Mouse (Mus musculus) liver, postnatal 0 days (tissue): ENCODE data around the gene Ugt1a7c. TPM values are rescaled to one million over a fixed set of nuclear protein-coding genes. Genes with fewer than 3 reads are reported as not detected.

Experiments
- ATAC-seq: fragments of 200-750 bp; cut with Nextera tagmentation; 2 replicates; pipeline ENCODE4 v1.8.0; 2017; ENCODE audit warnings: mild to moderate bottlenecking, moderate library complexity
- DNase-seq: peaks from one replicate; pipeline ENCODE4 v3.0.0-alpha.2; 2016
- H3K27ac ChIP-seq: fragments of 300-500 bp; sonication (generic); 2 replicates; pipeline ENCODE4 v1.5.1; 2014; ENCODE audit warnings: antibody characterized with exemption, moderate library complexity, mild to moderate bottlenecking, low read depth
- H3K27me3 ChIP-seq: fragments of 300-500 bp; sonication (generic); 2 replicates; pipeline ENCODE4 v1.6.1; 2014; ENCODE audit warnings: low read length, control low read depth, mixed read lengths; ENCODE audit not compliant: insufficient read depth
- H3K36me3 ChIP-seq: fragments of 300-500 bp; sonication (generic); replicated peaks from 2 replicates; pipeline ENCODE4 v1.6.1; 2014; ENCODE audit warnings: mild to moderate bottlenecking, control low read depth, low read length, moderate library complexity, mixed read lengths; ENCODE audit not compliant: insufficient read depth
- H3K4me1 ChIP-seq: fragments of 300-500 bp; sonication (generic); 2 replicates; pipeline ENCODE4 v1.6.1; 2014; ENCODE audit warnings: antibody characterized with exemption, mild to moderate bottlenecking, control low read depth; ENCODE audit not compliant: insufficient read depth
- H3K4me2 ChIP-seq: fragments of 300-500 bp; sonication (generic); 2 replicates; pipeline ENCODE4 v1.6.1; 2014; ENCODE audit warnings: low read depth, mild to moderate bottlenecking, low read length, moderate library complexity, mixed read lengths
- H3K4me3 ChIP-seq: fragments of 300-500 bp; sonication (generic); 2 replicates; pipeline ENCODE4 v1.5.1; 2014; ENCODE audit warnings: low read depth, low read length
- H3K9ac ChIP-seq: fragments of 300-500 bp; sonication (generic); replicated peaks from 2 replicates; pipeline ENCODE4 v1.6.1; 2014; ENCODE audit warnings: mild to moderate bottlenecking, moderate library complexity
- H3K9me3 ChIP-seq: fragments of 300-500 bp; sonication (generic); 2 replicates; pipeline ENCODE4 v1.6.1; 2016; ENCODE audit warnings: mild to moderate bottlenecking, control low read depth, low read length, mixed read lengths
- CTCF ChIP-seq: sonication (generic); IDR thresholded peaks from 2 replicates; pipeline ENCODE4 v1.5.1; 2016; ENCODE audit warnings: antibody characterized with exemption, low read depth
- EP300 ChIP-seq: IDR thresholded peaks from 2 replicates; pipeline ENCODE4 v1.6.1; 2016; ENCODE audit warnings: antibody characterized with exemption, low read depth, mild to moderate bottlenecking
- WGBS: fragments of 180-500 bp; shearing (Covaris S2); extraction: QIAGEN DNeasy Blood & Tissue Kit; methylation state at CpG from one replicate; pipeline ENCODE4 v1.1.7; 2014; ENCODE audit not compliant: insufficient replicate concordance; 5-methylcytosine and 5-hydroxymethylcytosine counted together
- polyA plus RNA-seq: library from polyadenylated mRNA; unstranded; fragments of >200 nt; fragmentation: Nextera tagmentation; extraction: Ambion mirVana; gene quantifications from 2 replicates; pipeline ENCODE4 v1.2.1, GENCODE M21; 2015

Ugt1a7c gene
- polyA plus RNA-seq, 1 experiment from 2014 or later, result 2.3 TPM

DNA sequence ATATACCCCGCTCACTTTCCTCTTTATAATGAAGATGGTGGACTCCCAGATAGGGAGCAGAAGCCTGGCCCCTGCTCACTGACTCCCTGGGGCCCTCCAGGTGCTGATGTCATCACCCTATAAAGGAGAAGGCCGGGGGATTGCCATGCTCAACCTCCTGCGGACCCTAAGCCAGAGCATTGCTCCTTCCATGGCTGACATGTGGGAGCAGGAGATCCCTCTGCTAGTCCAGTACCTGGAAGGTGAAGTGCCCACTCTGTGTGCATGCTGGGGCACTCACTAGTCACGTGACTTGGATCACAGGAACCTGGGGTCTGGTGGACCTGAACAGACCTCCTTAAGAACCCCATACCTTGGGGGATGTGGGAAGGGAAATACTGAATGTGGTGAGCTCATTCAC lies 145.7 kb downstream of the Ugt1a7c start:
- no peaks in the 10 kb centered on the region; the same call in 1 of the 2 replicates for H3K4me1 ChIP-seq
- DNase-seq (no peak), ATAC-seq (no peak)
- H3K4me2 ChIP-seq, result no peak overlapping the region
- H3K36me3 ChIP-seq, result no peaks in the 10 kb centered on the region
- H3K4me3 ChIP-seq, result no peak overlapping the region
- TF ChIP-seq CTCF (no peak), EP300 (no peak)
- peaks cover 29% of the 10 kb centered on the region for H3K9me3 ChIP-seq
- WGBS, result 55% methylated on average over 4 of the region's 4 CpGs
- no peak overlapping the region for H3K9ac ChIP-seq
- H3K27me3 ChIP-seq, result no peaks in the 10 kb centered on the region
- H3K27ac ChIP-seq, result no peak overlapping the region

DNA sequence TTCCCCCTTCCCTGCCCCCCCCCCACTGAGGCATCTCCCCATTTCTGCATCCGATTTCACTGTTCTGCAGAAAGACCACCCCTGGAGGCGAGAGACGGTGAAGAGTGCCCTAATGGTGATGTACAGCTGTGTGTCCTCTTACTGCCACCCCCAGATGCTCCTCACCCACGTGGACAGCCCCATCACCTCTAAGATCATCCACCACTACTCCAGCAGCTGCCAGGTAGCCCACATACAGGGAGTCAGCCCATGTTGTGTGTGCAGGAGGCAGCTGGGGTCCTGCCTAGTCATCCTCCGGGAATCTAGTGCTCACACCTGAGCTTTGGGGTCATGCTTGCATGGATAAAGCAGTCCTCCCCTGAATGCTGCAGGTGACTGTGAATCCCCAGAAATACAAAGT lies 149.0 kb downstream of the Ugt1a7c start:
- H3K9me3 ChIP-seq, result peaks cover 23% of the 10 kb centered on the region
- no peaks in the 10 kb centered on the region for H3K27me3 ChIP-seq
- no peak for TF ChIP-seq EP300
- DNase-seq, result no peak
- no peaks in the 10 kb centered on the region for H3K36me3 ChIP-seq
- H3K4me1 ChIP-seq, result no peaks in the 10 kb centered on the region
- WGBS, result 57% methylated on average over 5 of the region's 5 CpGs
- H3K4me3 ChIP-seq, result no peak overlapping the region
- no peak for ATAC-seq
- H3K27ac ChIP-seq, result no peak overlapping the region
- no peak overlapping the region for H3K9ac ChIP-seq
- no peak overlapping the region for H3K4me2 ChIP-seq

DNA sequence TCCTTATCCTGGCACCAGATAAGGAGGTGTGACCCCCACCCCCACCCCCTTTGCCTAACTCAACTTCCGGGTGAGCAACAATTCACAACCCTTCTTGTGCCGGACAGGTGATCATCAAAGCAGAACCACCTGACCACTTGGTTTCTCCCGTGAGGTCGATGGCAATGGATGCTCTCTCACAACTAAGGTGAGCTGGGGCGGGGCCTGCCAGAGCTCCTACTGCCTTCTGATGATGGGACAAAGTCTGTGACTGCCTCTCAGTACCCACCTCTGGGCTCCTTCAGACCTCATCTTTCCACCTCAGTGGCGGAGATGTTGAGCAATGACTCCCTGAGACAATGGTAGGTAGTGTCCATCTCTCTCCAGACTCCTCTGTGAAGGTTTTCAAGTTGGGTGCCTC lies 151.0 kb downstream of the Ugt1a7c start:
- H3K27me3 ChIP-seq, result no peaks in the 10 kb centered on the region
- no peak overlapping the region for H3K4me3 ChIP-seq
- WGBS, result 67% methylated on average over 6 of the region's 6 CpGs
- DNase-seq (no peak), ATAC-seq (no peak)
- no peaks in the 10 kb centered on the region for H3K36me3 ChIP-seq
- no peaks in the 10 kb centered on the region for H3K4me1 ChIP-seq
- H3K4me2 ChIP-seq, result no peak overlapping the region
- TF ChIP-seq CTCF (no peak), EP300 (no peak)
- H3K9me3 ChIP-seq, result peaks cover 21% of the 10 kb centered on the region
- H3K9ac ChIP-seq, result no peak overlapping the region
- H3K27ac ChIP-seq, result no peak overlapping the region

DNA sequence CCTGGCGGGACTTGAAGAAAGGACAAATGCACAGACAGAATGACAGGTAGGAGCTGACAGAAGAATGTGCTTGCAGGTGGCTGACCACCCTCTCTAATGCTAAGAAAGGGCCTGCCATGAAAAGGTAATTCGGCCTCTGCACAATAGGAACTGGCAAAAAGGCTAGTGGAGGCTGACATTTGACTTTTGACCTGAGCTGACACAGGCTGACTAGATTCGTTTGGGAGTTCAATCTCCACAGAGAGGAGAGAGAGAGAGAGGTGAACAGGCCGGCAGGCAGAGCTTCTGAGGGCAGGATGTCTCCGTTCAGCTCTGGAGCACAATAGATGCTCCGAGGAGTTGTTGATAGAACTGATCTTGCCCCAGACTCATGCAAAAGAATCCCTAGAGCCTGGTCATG lies 151.5 kb downstream of the Ugt1a7c start:
- 40% methylated on average over 6 of the region's 6 CpGs for WGBS
- ATAC-seq, result no peak
- no peaks in the 10 kb centered on the region for H3K36me3 ChIP-seq

DNA sequence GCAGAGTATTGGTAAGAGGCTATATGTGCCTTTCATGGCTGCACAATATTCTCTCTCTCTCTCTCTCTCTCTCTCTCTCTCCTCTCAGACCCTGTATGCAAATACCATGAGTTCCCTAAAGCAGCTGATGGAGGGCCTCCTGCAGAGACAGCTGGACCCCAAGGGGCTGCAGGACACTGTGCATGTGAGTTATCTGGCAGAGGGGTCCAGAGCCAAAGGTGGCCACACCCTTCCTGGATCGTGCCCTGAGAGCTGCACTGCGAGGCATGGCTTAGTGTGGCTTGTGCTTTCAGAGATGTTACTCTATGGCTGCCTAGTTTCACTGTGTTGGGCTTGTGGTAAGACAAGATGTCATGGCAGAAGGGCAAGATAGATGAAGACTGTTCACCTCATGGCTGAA lies 152.8 kb downstream of the Ugt1a7c start:
- 44% methylated on average over 2 of the region's 2 CpGs for WGBS
- DNase-seq (no peak), ATAC-seq (no peak)
- no peaks in the 10 kb centered on the region for H3K36me3 ChIP-seq
- H3K27me3 ChIP-seq, result no peaks in the 10 kb centered on the region
- H3K9me3 ChIP-seq, result peaks cover 23% of the 10 kb centered on the region
- H3K4me2 ChIP-seq, result no peak overlapping the region
- no peak for TF ChIP-seq EP300
- TF ChIP-seq CTCF, result no peak
- no peak overlapping the region for H3K27ac ChIP-seq
- H3K9ac ChIP-seq, result no peak overlapping the region
- H3K4me3 ChIP-seq, result no peak overlapping the region
- peaks cover under 1% of the 10 kb centered on the region; the same call in 1 of the 2 replicates for H3K4me1 ChIP-seq

More for the DNA sequence above, 151.5 kb downstream of the Ugt1a7c start:
- H3K27me3 ChIP-seq, result no peaks in the 10 kb centered on the region
- no peak overlapping the region for H3K9ac ChIP-seq
- TF ChIP-seq CTCF (no peak), EP300 (no peak)
- H3K4me3 ChIP-seq, result no peak overlapping the region
- H3K4me1 ChIP-seq, result no peaks in the 10 kb centered on the region
- no peak overlapping the region for H3K4me2 ChIP-seq
- H3K27ac ChIP-seq, result no peak overlapping the region
- no peak for DNase-seq
- peaks cover 21% of the 10 kb centered on the region for H3K9me3 ChIP-seq

DNA sequence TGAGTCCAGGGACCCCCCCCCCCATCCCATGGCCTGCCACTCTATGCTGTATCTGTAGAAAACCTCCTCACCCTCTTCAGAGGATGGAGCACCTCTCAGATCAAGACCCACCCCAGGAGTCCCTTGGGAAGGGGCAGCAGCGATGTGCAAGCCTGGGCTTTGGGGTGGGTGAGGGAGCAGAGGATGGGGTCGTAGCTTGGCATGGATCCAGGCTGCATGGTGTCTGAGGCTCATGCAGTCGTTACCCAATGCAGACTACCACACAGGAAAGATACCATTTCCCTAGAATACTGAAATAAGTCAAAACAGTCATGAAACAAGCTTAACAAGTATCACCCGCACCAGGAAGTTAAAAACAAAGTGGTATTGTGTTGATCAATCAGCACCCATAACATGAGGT lies 153.8 kb downstream of the Ugt1a7c start:
- H3K9ac ChIP-seq, result no peak overlapping the region
- no peak overlapping the region for H3K4me3 ChIP-seq
- ATAC-seq (no peak), DNase-seq (no peak)
- H3K27ac ChIP-seq, result no peak overlapping the region
- 58% methylated on average over 4 of the region's 4 CpGs for whole genome bisulfite sequencing
- peaks cover 10% of the 10 kb centered on the region for H3K4me1 ChIP-seq
- TF ChIP-seq CTCF (no peak), EP300 (no peak)
- no peaks in the 10 kb centered on the region for H3K27me3 ChIP-seq
- peaks cover 23% of the 10 kb centered on the region for H3K9me3 ChIP-seq
- no peaks in the 10 kb centered on the region for H3K36me3 ChIP-seq
- H3K4me2 ChIP-seq, result no peak overlapping the region

DNA sequence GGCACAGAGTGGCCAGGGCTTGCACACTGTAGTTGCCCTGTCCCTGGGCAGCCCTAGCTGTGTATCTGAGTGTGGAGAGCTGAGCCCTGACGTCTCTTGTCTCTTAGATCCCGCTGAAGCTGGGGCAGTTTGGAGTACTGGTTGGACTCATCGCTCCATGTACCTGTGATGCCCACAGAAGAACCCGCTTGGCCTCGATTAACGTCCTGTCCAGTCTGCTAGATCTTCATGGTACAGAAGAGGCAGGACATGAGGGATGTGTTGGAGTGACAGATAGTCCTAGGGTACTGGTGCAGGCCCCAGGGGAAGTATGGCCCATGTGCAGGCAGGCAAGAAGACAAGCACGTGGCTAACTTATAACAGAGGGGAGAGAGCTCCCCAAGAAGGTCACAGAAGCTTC lies 154.7 kb downstream of the Ugt1a7c start:
- Histone ChIP-seq H3K9me3 (peaks cover 23% of the 10 kb centered on the region), H3K9ac (no peak overlapping the region), H3K27me3 (no peaks in the 10 kb centered on the region), H3K4me3 (no peak overlapping the region), H3K4me2 (no peak overlapping the region), H3K36me3 (no peaks in the 10 kb centered on the region), H3K4me1 (peaks cover 13% of the 10 kb centered on the region), H3K27ac (no peak overlapping the region)
- ATAC-seq (no peak), DNase-seq (no peak)
- TF ChIP-seq CTCF, result no peak
- no peak for TF ChIP-seq EP300
- 70% methylated on average over 7 of the region's 7 CpGs for WGBS
